Mouse (Mus musculus): ENCODE results near the gene Tubb5. TPM values are rescaled to one million over a fixed set of nuclear protein-coding genes. Genes with fewer than 3 reads are reported as not detected.

Gene Tubb5
- 448 and 489 TPM in 2 replicates for polyA plus RNA-seq (2012; rRNA removed)

GRCm38 (mm10) chr17:35838122-35838544 is at the start of gene Tubb5:
TSS of gene Tubb5 (minus strand) at chr17:35838306.

GRCm38 (mm10) chr17:35879245-35880057 is 41.3 kb upstream of the Tubb5 start, which contains the start of gene Dhx16:
TSS of gene Dhx16 (plus strand) at chr17:35879819.

GRCm38 (mm10) chr17:35865481-35866280 is 27.6 kb upstream of the Tubb5 start, which contains the start of gene Ppp1r18:
TSS of gene Ppp1r18 (plus strand) at chr17:35865593.

GRCm38 (mm10) chr17:35861198-35861857 is 23.2 kb upstream of the Tubb5 start, which contains the start of gene Nrm:
TSS of gene Nrm (plus strand) at chr17:35861318.

GRCm38 (mm10) chr17:35841076-35841950 is 3.2 kb upstream of the Tubb5 start, which contains the start of gene Mdc1:
TSS of gene Mdc1 (plus strand) at chr17:35841515.

GRCm38 (mm10) chr17:35822964-35823937 is 14.9 kb downstream of the Tubb5 start, which contains the start of gene Flot1:
TSS of gene Flot1 (plus strand) at chr17:35823230.

GRCm38 (mm10) chr17:35821439-35822430 is 16.4 kb downstream of the Tubb5 start, which contains the start of gene Ier3:
TSS of gene Ier3 (plus strand) at chr17:35821684.

Other genes with a start within 250 kb of the Tubb5 start
- not detected in 2 replicates for gene Sfta2, start 236.8 kb downstream of the Tubb5 start, polyA plus RNA-seq (2012; rRNA removed)
- gene Gm9573, start 211.7 kb downstream of the Tubb5 start, polyA plus RNA-seq (2012; rRNA removed) = not detected in 2 replicates
- gene Mucl3, start 194.6 kb downstream of the Tubb5 start, polyA plus RNA-seq (2012; rRNA removed) = 0.02 TPM in 1 of 2 replicates, not detected in the other
- gene Vars2, start 170.7 kb downstream of the Tubb5 start, polyA plus RNA-seq (2012; rRNA removed) = 7.1 and 7.8 TPM in 2 replicates
- gene Gtf2h4, start 164.6 kb downstream of the Tubb5 start, polyA plus RNA-seq (2012; rRNA removed) = 15.6 and 17.6 TPM in 2 replicates
- gene Ddr1, start 133.7 kb downstream of the Tubb5 start, polyA plus RNA-seq (2012; rRNA removed) = 0.91 and 1.4 TPM in 2 replicates
- 7.2 and 9.8 TPM in 2 replicates for gene Ier3, start 16.6 kb downstream of the Tubb5 start, polyA plus RNA-seq (2012; rRNA removed)
- gene Flot1, start 15.1 kb downstream of the Tubb5 start, polyA plus RNA-seq (2012; rRNA removed) = 31.6 and 34.3 TPM in 2 replicates
- gene Mdc1, start 3.2 kb upstream of the Tubb5 start, polyA plus RNA-seq (2012; rRNA removed) = 10.0 and 10.7 TPM in 2 replicates
- gene Nrm, start 23.0 kb upstream of the Tubb5 start, polyA plus RNA-seq (2012; rRNA removed) = 13.3 and 17.0 TPM in 2 replicates
- 9.1 and 9.3 TPM in 2 replicates for gene Ppp1r18, start 27.3 kb upstream of the Tubb5 start, polyA plus RNA-seq (2012; rRNA removed)
- gene Dhx16, start 41.5 kb upstream of the Tubb5 start, polyA plus RNA-seq (2012; rRNA removed) = 42.6 and 44.7 TPM in 2 replicates
- gene 2310061I04Rik, start 59.1 kb upstream of the Tubb5 start, polyA plus RNA-seq (2012; rRNA removed) = 11.3 and 15.3 TPM in 2 replicates
- 8.2 and 8.5 TPM in 2 replicates for gene Atat1, start 71.8 kb upstream of the Tubb5 start, polyA plus RNA-seq (2012; rRNA removed)
- 44.9 and 55.3 TPM in 2 replicates for gene Mrps18b, start 78.1 kb upstream of the Tubb5 start, polyA plus RNA-seq (2012; rRNA removed)
- 13.3 and 16.4 TPM in 2 replicates for gene Ppp1r10, start 78.1 kb upstream of the Tubb5 start, polyA plus RNA-seq (2012; rRNA removed)
- gene Abcf1, start 131.5 kb upstream of the Tubb5 start, polyA plus RNA-seq (2012; rRNA removed) = 51.1 and 52.6 TPM in 2 replicates
- 4.9 and 5.4 TPM in 2 replicates for gene Gnl1, start 141.5 kb upstream of the Tubb5 start, polyA plus RNA-seq (2012; rRNA removed)
- 4.5 and 6.2 TPM in 2 replicates for gene Prr3, start 141.9 kb upstream of the Tubb5 start, polyA plus RNA-seq (2012; rRNA removed)
- 4.2 and 6.5 TPM in 2 replicates for gene H2-T24, start 182.3 kb upstream of the Tubb5 start, polyA plus RNA-seq (2012; rRNA removed)
- 25.1 and 29.1 TPM in 2 replicates for gene H2-T23, start 194.5 kb upstream of the Tubb5 start, polyA plus RNA-seq (2012; rRNA removed)
- 8.3 and 9.1 TPM in 2 replicates for gene H2-T22, start 204.4 kb upstream of the Tubb5 start, polyA plus RNA-seq (2012; rRNA removed)
- not detected in 2 replicates for gene Gm6034, start 204.7 kb upstream of the Tubb5 start, polyA plus RNA-seq (2012; rRNA removed)
- not detected in 2 replicates for gene Gm11127, start 220.1 kb upstream of the Tubb5 start, polyA plus RNA-seq (2012; rRNA removed)

Data from liver, embryonic 14 days (tissue).